Mouse (Mus musculus): Measurements from ENCODE around the gene Hdac9.

Gene Hdac9

DNA sequence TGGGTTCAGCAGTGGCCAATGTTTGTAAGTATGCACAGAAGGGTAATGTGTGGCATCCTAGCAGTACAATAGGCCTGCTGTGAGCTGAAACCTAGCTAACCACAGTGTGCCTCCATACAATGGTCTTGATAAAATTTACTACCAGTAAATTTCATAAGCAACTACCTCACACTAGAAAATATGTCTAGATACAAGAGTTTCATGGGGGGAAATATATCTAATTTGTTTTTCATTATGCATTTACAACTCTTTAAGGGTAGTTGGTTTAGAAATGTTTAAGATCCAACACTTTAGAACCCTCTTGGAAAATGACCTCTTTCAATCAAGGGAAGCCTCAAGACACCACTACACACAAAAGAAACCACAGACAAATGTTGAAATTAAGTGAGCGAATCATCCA, 589.8 kb downstream of the Hdac9 start:
- no peak for DNase-seq

DNA sequence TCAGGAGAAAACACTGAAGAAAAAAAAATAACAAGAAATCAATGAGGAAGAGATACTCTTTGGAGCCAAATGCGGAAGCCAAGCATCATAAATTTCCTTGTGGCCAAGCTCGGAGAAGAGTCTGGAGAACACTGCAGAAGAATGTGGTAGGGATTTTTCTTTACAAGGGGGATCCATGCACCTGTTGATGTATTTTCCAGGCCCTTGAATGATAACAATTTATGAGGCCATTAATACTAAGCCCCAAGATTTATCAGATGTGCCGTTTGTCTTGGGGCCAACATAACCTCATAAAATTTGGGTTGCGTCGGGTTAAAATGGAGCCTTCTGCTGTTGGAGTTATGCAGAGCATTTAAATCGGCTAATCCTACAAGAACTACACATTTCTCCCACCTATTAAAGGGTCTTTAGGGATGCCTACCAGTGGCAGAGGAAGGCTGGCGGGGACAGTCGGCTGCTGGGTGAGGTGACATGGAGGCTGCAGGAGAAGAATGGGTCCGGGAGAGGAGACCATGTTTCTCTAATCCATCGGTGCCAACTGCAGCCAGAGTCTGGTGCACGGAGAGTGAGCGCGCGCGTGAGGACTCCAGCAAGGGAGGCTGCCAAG, 604.7 kb downstream of the Hdac9 start:
- DNase-seq, result no peak

DNA sequence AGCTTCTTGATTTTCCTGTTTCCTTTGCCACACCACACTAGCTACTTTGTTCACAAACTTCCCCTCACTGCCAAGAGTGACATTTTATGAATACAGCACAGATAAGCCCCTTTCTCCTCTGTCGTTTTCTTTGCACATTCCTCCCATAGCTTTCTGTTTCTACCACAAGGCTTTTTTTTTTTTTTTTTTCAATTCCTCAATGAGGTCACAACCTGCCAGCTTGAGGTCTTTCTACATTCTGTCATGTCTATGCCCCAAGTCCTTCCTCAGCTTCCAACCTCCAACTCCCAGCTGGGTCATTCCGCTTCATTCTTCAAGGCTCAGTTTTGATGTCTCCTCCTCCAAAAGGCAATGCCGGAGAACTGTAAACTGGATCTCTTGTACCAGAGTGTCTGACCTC, 611.4 kb downstream of the Hdac9 start:
- no peak for DNase-seq

DNA sequence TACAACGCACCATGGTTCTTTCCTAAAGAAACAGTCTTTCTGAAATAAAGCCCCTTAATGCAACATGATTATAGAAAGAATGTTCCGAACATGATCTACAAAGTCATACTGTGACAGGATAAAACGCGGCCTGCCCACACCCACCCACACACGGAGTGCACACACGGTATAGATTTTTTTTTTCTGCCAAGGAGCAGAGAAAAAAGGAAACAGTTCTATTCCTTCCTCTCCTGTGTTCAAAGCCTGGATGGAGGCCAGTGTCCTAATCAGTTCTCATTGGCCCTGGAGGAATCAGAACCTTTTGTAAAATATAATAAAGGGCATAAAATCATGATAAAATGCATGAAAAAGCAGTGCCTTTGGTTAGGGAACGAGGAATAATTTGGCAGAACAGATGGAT, 624.5 kb downstream of the Hdac9 start:
- no peak for DNase-seq

DNA sequence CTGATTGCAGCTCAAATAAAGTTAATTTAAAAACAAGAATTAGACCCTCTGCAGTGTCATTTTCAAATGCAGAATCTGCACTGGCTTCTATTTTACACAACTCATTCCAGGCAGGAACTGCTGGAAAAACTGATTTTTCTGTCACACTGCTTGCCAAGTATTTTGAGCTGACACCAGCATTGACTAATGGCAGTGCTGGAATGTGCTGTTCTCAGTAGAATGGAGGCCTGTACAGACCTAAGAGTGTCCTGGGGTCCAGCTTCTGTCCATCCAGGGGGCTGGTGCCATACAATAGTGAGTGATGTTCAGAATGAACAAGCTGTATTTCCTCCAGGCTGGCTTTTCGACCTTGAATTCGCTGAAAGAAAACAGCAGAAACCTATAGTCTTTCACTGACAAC, 629.7 kb downstream of the Hdac9 start:
- DNase-seq, result no peak

DNA sequence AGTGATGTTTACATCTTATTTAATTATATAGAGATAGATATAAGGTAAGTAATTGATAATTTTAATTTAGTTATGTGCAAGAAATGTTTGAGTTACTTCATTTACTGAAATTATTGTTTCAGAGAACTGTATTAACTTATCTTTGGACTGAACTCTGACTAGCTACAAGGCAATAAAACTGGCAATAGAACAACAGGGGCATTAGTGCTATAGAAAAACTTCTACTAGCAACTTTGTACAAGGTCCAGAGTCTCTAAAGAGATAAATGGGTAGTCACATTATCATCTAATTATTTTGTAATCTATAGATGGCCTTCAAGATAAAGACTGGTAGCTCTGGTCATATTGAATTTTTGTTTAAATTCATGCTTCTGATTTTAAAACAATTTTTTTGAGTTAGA, 632.0 kb downstream of the Hdac9 start:
- DNase-seq, result no peak

DNA sequence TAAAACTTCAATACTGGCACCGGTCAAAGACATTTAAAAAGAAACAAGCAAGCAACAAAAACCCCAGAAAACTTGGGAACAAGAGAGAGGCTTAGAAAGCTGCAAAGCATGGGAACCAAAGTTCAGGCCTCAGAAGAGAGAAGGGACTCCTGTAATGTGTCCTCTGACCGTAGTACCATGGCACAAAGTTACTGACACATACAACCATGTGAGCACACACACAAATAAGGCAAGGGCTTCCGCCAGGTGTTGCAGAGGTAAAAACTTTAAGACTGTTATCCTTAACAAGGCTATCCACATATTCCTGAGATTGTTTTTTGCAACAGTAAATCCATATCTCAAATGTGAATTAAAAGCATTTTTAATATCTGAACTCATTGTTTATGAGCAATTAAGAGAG, 632.5 kb downstream of the Hdac9 start:
- no peak for DNase-seq

DNA sequence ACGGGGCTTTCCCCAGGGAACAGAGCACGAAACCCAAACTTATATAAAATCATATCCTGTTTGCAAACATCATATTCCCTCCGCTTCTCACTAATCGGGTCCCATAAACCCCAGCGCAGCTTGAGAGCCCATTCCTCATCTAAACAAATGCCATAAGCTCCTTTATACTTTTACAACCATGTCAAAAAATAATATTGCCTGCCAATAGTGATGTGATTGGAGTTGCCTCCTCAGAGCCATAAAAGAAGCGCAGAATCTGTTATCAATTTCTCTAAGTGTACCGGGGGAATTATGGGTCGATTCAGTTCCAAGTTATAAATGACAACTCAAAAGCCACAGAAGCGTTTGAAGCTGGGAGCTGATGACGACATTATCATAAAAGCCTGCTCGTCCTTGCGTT, 638.1 kb downstream of the Hdac9 start:
- DNase-seq, result no peak

DNA sequence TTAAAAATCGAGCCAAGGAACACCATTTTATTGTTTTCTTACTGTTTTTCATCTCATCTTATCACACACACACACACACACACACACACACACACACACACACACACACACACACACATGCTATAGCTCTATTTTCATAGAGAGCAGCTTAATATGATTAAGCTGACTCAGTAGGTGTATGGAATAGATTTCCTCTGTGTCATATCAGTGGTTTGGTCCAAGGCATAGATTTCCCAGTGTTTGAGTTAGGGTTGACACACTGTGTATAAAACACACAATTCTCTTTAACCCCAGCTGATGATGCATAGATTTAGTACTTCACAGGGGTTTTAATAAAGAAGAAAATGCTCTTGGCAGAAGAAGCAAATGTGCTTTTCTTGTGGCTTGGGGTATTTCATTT, 643.1 kb downstream of the Hdac9 start:
- DNase-seq, result no peak

DNA sequence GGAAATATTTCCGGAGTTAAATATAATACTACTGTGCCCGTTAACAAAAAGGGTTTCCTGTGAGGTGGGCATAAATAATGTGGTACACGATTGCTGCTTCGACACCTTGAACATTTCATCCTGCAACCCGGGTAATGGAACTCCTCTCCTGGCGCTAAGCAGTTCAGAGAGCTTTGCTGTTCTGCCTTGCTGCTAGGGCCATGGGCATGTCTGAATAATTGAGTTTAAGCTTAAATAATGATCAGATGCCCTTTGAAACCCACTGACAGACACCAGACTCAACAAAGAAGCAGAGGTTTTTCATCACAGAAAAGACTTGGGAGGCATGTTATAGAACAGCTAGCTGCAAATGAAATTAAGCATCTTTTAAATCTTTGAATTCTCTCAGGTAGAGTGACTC, 646.8 kb downstream of the Hdac9 start:
- DNase-seq, result no peak

DNA sequence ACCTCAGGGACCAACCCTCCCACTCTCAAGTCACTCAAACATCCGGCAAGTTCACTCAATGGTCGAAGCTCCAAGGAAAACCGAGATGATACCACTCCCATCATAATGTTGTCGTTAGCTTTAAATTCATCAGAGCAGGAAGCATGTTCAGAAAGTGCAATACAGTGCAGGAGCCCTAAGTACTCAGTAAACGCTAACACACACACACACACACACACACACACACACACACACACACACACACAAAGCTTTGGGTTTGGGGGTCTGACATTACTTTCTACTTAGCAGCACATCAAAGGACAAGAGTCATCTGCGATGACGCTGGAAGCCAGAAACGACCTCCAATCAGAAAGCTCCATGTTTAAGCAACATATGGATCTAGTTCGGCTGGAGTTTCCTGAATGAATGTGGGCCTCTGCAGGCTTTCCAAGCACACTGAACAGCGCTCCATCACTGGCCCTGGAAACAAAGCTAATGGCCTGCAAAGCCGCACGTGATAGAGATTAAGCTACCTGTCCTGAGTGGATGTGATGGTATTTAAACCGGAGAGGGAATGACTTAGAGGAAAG, 647.3 kb downstream of the Hdac9 start:
- DNase-seq, result no peak

DNA sequence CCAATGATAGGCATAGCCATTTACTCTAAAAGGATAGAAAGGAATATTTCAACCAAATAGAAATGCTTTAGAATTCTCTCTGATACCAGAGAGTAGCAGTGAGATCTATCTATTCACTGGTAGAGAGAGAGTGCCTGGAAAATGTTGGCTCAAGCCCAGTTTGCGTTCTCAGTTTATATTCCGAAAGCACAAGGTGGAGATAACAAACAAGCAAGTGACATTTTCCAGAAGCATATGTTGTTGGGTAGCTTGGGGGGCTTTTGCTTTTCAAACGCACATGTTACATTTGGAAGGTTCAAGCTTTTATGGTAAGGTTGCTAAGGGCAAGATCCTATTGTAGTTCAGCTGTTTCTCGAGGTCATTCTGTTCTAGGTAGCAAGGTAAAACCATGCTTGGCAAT, 657.2 kb downstream of the Hdac9 start:
- DNase-seq, result no peak

DNA sequence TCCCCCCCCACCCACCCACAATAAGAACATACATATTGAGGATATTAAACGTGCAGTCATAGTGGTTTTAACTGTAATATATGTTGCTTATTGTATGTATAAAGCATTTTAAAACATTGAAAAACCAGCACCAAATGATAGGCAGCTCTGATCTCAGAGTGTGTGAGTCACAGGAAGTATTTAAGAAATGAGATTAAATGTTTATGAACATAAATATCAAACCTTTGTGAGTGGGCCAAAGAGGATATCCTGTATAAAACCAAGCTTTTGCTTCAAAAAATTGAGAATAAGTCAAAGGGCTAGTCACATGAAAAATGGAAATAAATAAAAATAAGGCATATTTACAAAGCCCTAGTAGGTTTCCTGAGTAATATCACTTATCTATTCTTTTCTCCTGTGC, 667.7 kb downstream of the Hdac9 start:
- DNase-seq, result no peak

DNA sequence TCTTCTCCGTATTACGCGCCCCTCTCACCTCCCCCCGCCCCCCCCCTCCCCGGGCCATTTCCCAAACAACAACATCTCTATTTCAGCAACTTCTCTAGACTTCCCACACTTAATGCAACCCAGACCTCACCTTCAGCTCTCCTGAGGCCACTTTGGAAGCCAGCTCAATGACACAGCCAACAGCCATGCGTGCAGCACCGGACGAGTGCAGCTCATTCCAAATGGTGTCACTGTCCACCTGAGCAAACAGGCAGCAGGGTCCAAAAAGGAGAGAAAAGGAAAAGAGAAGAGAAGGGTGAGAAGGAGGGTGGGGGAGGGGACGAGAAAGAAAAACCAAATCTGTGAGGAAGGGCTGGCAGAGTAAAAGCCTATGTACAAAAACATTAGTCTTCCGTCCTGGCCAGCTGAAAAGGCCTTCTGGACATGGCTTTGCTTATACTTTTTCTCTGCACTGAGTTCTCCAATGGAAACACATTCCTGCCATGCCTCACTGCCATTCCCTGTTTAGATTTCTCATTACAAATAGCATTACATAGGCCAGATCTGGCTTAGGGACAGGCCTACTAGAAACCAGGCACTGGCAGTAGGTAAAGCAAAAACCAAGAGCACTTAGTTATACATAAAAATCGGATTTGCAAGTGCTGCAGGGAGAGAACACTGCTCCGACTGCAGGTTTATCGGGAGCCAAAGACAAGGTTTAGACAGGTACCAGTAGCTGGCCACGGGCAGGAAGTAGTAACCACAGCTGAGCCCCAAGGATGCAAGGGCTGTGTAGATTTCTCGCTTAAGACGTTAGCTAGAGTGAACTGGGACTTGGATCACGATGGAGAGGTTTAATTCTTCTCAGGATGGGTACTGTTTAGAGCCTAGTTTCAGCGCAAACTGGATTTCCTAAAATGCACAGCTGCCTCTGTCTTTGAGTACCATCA, 668.4 kb downstream of the Hdac9 start:
- DNase-seq, result no peak

DNA sequence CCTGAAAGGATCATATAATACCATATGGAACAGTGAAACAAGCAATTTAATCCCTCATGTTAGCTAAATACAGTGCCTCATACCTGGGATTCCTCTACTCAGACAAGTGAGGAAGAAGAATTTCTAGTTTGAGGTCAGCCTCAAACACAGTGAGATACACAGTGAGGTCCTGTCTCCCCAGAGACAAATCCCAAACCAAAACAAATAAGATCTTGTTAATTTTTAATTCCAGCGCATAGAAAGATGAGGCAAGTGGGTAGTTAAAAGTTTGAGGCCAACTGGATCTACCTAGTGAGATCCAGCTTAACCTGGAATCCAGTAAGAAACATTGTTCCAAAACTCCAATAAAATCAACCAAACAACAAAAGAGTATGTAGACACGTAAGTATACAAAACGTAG, 678.1 kb downstream of the Hdac9 start:
- DNase-seq, result no peak

DNA sequence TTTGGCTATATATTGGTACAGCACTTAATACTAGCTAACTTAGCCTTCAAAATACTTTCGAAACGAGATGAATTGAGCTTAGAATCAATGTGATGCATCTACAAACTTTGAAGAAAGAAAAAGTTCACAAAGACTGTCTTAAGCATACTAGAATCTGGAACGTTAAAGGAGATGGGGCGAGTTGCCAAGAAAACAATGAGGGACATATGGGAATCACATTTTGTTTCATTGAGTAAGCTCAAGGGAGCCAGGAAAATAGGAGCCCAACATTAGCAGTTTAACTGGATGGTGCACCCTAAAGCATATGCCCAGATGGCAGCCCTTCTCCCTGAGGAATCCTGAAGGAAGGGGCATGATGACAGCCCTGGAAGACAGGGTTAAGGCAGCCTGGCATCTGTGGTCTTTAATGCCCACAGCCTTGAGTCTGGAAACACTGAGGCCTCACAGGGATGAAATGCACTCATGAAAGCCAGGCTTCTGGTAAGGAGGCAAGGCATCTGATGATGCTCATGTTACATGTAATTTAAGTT, 685.2 kb downstream of the Hdac9 start:
- DNase-seq, result no peak

DNA sequence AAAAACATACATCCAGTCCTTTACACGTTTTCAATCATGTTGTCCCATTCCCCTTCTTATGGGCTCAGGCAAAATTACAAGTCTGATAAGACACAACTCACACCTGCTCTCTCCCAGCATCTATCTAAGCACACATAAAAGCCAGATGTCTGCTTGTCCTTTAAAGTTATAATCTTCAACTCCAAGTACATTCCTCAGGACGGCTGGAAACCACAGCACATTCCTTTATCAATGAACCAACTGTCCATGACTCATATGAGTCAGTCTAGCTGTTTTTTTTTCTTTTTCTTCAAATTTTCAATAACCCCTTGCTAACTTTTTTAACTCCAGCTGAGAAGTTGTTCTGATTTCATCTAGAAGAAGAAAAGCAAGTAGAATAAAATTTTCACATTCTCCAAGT, 692.4 kb downstream of the Hdac9 start:
- no peak for DNase-seq

DNA sequence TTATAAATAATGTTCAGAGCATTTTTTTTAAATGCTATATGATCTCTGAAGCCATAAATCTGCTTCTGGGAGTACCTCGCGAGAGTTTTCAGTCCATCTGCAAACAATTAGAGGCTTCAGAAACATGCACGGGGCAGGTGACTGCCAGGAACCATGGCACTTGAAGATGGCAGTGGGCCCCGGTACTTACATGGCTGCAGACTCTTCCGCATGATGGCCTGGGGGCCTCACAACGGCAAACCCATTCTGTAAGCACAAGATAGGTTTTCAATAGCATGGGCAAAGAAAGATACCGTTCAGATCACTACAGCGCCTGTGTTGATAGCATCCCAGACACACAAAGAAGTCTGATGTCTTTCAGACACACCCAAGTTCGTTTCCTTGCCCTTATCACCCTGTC, 695.9 kb downstream of the Hdac9 start:
- DNase-seq, result no peak

DNA sequence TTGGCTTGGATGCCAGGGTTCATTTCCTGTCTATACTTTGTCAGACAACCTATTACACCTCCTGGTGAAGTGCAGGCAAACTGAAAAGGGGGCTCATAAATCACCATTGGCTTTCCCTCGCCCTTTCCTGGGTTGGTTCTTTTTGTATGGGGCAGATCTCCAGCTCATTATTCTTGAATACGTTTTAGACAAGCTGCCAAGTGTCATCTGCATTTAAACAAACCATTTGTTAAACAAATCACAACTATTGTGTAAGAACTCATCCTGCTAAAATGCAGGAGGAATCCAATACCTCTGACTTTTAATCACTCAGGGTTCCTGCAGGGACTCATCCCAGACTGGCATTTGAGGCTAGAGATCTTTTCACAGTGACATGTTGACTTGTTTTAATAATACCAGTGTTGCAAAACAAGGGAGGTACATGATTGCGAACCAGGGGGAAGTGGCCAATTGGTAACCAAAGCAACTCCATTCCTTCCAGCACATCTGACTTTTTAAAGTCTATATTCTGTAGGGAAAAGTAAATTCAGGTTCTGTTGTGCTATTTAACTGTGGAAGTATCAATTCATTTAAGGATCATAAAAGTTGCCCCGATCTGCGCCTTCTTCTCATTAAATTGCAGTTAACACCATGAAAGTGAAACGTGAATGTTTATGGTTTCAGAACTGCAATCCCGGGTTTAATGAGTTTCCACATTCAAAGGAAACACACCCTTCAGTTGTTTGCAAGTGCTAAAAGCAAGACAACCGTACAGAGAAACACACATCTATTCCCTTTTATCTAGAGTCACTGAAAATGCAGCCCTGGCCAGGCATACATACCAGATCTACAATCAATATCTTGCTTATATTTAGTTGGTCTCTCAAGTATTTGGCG, 696.6 kb downstream of the Hdac9 start:
- no peak for DNase-seq

DNA sequence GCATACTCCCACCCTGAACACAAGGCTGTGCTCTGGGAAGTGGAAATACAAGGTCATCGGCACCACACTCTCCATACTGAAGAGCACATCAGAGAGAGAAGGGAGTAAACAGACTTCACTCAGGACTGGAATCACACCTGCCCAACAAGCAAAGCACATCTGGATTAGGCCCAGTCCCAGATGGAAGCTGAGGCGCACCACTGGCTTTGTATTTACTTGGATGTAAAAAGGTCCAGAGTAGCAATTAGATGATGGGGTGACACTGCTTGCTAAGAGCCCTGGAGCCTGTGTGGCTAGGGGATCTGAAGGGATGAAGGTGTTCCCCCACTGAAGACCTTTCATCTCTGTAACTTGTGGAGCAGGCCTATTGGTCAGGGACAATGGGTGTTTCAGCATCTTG, 698.3 kb downstream of the Hdac9 start:
- DNase-seq, result no peak

DNA sequence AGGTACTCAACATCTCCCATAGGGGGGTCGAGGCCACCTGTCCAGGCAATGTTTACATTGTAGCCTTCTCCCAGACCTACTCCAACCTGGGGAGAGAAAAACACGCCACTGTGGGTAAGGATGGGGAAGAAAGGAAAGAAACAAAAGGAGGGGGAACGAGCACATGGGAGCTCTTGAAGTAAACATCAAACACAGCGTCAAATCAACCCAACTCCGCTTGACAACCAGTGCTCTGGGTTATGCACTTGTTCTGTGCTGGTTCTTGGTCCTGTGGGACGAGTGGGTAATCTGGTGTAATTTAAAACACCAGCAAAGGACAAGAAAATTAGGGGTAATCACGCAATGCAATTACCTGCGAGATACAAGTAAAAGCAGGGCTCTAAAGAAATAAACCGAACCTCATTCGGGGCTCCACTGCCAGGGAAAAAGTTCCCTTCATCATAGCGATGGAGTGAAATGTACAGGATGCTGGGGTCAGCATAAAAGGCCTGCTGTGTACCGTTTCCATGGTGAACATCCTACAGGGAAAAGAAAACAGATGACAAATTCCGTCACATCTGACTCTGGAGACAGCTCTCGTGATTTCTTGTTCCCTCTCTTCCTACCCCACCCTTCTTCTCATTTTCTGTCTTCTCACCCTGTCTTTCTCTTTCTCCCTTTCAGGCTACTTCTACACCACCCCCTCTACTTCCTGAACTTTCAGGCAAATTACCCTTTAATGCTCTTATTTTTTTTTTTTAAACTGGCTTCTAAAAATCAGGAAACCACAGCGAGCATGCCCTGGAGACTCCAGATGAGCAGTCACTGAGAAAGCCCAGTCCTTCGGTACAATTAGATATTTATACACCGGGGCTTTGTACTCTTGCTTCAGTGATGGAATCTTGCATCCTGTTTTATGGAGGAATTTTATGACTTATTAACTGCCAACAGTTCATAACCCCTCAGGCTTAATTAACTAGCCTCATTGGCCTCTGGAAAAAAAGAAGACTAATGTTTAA, 701.6 kb downstream of the Hdac9 start:
- no peak for DNase-seq

DNA sequence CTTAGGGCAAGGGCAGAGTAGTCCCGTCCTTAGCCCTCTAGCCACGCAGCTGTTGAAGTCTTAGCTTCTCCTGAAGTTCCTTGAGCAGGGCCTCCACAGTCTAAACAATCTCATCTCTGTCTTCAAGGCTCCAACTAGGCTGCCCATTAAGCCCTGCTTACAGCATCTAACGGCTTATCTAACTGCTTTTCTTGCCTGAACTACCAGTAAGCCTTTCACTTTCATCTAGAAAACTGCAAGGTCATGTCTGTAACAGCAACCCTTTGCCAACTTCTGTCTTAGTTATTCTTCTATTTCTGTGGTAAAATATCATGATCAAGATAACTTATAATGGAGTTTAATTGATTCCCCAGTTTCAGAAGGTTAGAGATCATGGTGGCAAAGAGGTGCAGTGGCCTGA, 704.7 kb downstream of the Hdac9 start:
- no peak for DNase-seq

All from cerebellum, adult 8-10 months (tissue).